Mouse (Mus musculus) embryo, embryonic 9.5 days (tissue): ENCODE measurements around the gene Gfpt1.
"Not testable (repeated sequence)": the region's sequence is repeated elsewhere in the genome, so short reads cannot be mapped to it uniquely, and the experiment has no call there.

Experiments
- DNase-seq: peaks from one replicate; pipeline ENCODE4 v3.0.0-alpha.2; 2017; ENCODE audit errors: extremely low spot score

Gfpt1 gene

DNA sequence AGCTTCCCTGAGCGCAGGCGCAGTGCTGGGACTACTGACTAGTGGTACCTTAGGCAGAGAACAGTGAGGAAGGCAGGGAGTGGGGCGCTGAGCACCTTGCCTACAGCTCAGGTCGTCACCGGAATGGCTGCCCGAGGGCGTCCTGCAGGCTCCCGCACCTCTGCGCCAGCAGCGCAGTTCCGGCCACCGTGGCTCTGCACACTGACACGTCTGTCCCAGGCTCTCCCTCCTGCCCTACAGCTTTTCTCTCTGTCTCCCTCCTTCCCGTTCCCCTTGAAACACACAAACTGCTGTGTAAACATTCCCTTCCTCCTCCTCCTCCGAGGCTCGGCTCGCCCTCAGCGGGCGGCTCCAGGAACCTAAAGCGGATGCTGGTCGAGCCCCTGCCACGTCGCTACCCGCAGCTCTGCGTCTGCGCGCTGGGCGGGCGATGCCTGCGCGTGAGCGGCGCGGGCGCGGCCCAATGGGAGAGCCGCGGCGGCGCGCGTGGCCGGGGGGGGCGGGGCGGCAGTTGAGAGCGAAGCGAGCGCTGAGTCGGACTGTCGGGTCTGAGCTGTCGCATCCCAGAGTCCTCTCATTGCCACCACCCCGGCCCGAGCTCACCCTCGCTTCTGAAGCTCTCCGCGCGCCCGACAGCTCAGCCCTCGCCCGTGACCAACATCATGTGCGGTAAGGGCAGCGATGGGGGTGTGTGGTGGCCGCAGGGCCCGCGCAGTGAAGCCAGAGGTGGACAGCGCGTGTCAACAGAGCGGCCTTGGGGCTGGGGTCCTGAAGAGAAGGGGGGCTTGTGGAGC is at the start of gene Gfpt1:
Gene Gfpt1 (plus strand): TSS at position 510 of the 794 bp plus-strand sequence.
- peak; percentile 94 for DNase-seq

DNA sequence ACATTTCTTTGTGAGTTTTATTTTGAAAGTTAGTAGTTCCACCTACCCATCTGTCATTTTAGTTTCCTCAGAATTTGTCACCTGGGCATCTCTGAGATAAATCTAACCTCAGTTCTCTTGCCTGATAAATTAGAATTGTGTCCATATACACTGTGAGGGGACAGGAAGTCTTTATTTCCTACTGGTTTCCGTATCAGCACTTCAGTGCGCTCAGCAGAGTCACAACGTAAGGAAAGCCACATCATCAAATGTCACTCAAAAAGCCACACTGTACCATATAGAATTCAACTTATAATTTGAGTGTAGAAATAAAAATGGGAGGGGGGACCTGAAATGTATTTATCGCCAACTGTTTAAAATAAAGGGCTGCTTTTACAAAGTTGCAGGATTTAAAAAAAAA is 48.4 kb upstream of the Gfpt1 start:
- DNase-seq: no peak

DNA sequence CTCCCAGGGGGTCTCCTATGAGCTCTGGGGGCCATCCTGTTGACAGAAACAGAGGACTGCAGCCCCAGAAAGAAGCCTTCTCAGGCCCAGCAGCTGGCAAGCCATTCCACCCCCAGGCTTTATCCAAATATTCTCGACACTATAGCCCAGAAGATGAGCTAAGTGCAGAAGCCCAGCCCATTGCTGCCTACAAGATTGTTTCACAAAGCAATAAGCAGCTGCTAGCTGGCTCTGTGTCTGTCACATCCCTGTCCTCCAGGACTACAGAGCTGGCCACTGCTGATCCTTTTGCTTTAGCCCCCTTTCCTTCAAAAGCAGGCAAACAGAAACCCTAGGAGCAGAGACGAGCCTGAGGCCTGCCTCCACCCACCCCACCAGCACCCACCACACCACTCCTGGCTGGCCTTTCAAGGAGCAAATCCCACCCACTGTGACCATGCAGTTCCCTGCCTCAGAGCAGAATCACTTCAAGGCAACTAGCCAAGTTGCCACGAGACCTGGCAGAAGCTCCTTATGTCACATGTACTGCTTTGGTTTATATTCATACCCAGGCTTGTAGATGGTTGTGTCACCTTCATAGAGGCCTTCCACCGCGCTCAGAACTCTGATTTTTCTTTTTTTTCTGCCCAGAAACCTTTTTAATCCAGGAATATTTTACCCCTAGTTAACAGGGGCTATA is 45.9 kb upstream of the Gfpt1 start:
- DNase-seq: no peak

DNA sequence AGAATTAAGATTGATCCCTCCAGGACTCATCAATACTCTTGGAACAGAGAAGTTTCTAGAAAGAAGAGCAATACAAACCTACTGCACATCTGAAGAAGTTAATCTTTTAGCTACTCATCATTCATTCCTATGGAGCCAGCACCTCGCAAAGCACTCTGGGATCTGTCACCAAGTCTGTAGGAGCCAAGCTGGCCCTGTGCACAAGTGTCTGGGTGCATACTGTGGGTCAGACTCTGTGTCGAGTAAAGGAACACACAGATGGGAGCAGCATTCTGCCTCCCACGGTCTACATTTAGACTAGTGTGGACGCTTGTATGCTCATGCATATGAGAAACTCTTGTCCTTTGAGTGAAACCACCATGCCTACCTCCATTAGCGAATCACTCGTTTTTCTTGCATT is 45.3 kb upstream of the Gfpt1 start:
- DNase-seq: no peak

DNA sequence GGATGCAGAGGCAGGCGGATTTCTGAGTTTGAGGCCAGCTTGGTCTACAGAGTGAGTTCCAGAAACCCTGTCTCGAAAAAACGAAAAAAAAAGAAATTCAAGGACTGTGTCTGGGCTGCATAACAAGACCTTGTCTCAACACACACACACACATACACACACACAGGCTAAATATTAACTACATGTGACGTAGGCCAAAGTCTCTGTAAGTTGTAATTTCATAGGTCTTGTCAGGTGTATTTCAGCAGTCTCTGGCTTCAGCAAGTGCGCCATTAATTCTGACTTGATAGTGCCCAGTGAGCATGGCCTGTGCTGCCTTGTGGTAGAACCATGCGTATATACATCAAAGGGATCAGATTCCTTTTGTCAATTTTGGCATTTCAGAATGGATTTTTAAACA is 40.7 kb upstream of the Gfpt1 start:
- DNase-seq: no peak

DNA sequence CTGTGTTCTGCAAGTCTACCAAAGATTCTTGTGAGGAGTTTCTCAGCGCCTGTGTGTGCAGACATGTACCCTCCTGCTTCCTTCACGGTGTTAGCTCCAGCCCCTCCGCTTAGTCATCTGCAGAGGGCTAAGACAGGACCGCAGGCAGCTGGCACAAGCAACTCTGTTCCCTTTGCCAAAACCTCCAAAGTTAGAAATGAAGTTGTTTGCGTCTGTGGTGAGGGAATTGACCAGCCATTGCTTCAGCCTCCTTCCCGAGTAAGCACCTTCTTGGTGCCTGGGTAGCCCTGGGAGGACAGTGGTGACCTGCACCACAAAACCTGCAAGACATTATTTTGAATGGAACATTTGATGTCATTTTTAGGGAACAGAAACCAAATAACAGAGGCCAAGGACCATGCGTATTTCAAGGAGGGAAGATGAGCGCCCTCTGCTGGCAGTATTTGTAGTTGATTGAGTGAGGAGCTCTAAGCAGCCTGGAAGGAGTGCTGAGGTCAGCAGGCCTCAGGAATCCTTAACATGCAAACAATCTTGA is 40.1 kb upstream of the Gfpt1 start:
- DNase-seq: peak; percentile 72

DNA sequence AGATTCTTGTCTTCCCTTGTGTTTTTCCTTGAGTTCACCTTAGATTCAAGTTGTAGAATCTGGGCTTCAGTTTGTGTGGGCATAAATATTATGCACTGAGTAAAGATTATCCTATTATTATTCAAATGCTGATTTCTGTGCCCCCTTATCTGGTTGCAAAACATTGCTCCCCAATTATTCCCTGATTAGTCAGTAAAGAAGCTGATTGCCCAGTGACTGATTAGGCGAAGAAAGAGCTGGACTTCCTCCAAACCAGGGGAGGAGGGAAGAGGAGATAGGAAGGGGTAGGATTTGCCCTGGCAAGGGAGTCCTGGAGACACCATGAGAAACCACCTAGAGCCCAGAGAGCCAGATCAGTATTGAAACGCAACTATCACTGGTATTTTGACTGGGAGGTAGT is 38.5 kb upstream of the Gfpt1 start:
- no peak for DNase-seq

DNA sequence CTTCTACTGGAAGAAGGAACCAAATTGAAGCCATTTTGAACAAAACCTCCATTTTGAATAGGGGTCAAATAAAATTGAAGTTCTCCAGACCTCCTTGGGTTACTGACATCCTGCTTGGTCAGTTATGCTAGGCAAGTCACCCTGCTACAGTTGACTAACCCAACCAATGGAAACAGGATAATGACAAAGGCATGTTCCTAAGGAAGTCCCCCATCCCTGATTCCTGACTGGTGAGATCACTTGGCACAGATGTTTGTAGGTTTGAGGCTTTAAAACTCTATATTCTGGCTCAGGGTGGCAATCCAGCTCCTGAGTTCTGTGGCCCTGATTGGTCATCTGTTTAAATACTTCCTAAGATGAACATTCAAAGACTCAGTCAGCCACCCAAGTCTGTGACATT is 37.1 kb upstream of the Gfpt1 start:
- DNase-seq: no peak

DNA sequence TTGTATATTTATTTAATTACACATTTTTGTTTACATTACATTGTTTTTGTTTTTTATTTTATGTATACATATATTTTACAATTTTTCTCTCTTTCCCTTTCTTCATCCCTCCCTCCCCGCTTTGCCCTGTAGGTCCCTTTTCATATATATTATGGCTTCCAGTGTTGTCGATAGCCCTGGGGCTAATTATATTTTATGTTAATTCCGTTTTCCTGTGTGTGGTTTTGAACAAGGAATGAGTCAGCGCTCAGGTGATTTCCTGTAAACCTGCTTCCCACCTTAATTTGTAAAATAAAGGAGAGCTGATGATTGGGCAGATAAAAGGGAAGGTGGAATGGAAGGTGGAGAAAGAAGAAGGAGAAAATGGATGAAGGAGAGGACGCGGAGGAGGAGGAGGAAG is 33.8 kb upstream of the Gfpt1 start, which contains the start of gene Nfu1:
Gene Nfu1 (plus strand): TSS at position 350 of the 400 bp plus-strand sequence.
- no peak for DNase-seq

DNA sequence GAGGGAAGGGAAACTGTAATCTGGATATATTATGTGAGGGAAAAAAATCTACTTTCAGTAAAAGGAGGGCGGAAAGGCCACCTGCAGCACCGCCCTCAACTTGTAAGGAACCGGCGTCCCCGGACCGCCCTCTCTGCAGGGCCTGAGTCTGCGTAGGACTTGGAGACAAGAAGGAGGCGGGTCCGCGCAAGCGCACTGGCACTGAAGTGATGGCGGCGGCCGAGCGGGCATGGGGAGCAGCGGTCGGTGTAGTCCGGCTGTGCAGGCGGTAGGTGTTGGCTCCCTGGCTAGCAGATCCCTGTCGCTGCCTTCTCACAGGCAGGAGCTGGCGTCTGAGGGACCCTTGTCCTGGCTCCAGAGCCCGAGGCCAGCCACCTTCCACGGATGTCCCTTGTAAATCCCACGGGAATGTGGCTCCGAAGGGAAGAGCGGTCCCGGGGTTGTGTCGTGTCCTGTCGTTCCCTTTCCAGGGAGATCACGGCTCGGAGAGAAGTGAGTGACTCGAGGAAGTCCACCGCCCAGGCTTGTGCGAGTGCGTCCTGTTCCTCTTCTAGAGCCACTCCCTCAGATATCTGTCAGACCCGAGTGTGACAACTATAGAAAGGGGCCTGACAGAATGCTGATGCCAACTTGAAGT is 32.8 kb upstream of the Gfpt1 start:
- DNase-seq: peak; percentile 90

DNA sequence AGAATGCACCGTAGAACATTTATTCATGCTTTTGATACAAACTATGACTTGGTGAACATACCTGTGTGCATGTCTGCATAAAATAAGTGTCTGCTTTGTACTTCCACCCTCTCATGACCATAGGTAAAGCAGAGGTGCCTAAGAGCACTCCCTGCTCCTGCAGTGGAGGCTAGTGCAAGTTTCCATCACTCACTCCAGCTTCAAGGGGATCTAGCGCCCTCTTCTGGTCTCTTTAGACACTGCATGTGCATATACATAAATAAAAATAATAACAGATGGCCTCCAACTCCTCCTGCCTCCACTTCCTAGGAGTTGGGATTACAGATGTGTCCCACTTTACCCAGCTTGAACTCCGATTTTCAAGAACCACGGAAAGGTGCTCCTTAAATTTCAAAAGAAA is 25.7 kb upstream of the Gfpt1 start:
- peak; percentile 23 for DNase-seq

DNA sequence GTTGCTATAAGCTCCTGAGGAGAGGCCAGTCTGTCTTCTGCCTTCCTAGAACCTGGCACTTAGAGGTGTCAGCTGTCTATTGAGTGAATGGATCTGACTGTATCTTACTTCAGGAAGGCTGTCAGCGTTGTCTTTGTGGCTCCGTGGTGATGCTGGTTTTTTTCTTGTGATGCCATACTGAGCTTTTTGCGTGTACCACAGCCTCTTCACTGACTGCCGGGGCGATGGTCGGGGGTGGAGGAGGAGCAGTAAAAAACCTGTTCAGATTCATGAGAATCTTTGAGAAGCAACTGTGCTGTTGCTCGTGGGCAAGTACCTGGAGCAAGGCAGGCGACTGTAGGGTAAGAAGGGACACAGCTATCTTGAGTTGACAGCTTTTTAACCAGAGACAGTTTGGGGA is 23.8 kb upstream of the Gfpt1 start:
- DNase-seq: no peak

DNA sequence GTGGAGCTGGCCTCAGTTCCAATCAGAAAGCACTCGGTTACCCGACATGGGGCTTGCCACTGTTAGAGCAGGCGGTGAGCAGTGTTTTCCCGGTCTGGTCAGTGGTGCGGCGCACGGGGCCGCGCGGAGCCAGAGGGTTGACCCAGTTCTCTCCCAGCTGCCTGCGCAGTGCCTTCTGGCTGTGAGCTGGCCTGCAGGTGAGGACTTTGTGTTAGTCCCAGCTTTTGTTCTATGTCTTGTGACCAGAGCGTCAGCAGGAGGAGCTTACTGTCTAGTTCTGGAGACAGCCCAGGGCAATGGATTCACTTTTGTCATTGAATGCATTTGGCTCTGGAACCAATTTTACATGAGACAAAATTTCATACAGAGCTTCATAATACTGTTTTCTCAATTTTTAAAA is 20.9 kb upstream of the Gfpt1 start:
- no peak for DNase-seq

DNA sequence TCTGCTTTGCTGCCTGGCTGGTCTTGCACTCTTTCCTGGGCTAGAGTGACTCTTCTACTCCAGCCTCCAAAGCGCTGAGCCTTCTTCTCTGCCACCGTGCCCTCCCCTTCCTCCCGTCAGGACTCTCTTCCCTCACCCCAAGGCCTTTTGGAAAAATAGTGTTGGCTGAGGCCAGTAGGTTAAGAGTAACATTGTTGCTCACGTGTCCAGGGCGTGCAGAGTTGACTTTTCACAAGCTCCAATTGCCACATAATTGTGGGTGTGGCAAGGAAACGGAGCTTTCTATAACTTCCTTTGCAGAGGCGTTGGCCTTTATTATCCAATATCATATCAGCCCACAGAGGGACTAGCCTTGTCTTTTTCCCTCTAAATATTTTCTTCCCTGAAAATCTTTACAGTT is 15.7 kb upstream of the Gfpt1 start:
- no peak for DNase-seq

DNA sequence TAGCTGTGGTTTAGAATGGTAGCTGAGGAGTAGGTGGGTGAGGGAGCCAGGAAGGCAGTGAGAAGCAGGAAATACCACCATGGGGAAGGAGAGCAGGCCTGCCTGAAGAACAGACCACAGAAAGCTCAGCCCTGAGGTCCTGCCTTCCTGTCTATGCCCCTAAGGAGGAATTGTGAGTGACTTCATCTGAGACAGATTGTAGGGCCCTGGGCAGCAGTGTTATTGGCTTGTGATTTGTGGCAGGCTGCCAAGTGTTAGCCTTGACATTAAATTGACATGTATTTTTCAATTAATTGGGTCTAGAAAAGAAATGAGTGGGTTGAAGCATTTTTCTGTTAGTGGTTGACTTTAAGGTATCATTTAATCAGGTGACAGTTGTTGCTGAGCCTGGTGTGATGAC is 13.8 kb upstream of the Gfpt1 start:
- DNase-seq: no peak

DNA sequence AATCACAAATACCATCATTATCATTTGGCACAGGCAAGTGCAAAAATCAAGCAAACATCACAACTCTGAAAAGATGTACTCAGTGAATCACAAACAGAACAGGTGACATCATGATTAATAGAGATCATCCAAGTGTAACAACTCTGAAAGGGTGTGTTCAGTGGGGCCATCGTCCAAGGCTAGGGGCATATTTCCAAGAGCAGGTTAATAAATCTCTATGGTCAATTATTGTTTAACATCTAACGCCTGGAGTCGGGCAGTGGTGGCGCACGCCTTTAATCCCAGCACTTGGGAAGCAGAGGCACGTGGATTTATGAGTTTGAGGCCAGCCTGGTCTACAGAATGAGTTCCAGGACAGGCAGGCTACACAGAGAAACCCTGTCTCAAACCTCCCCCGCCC is 11.3 kb upstream of the Gfpt1 start:
- DNase-seq: not testable (repeated sequence)

DNA sequence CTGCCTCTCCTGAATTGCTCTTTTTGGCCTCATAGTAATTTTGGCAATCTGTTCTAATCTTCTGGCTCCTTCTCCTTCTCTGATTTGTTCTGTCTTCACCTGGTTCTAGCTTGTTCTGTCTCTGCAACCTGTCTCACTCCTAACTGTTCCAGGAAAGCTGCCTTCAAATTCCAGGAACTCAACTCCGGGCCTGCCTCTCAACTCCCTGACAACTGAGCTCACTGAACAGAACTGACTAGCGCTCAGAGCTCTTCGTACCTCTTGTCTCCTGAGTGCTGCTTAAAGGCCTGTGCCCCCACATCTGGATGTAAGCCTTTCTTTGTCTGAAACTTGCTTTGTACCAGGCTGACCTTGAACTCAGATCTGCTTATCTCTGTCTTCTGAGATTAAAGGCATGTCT is 10.2 kb upstream of the Gfpt1 start:
- no peak for DNase-seq

DNA sequence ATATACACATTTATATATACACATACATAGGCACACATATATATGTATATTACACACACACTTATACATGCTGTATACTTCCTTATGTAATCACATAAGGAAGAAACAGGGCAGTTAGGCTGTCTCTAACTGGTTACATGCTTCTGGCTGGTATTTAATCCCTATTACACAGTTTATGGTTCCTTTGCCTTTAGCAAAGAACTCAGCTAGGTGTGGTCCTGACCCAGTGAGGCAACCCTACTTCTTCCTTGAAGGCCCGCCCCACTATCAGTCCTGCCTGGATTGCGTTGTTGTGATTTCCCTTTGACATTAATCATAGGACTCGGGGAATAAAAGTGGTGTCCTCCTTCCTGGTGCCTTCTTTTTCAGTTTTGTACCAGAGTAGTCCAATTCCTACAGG is 8.3 kb upstream of the Gfpt1 start:
- no peak for DNase-seq

DNA sequence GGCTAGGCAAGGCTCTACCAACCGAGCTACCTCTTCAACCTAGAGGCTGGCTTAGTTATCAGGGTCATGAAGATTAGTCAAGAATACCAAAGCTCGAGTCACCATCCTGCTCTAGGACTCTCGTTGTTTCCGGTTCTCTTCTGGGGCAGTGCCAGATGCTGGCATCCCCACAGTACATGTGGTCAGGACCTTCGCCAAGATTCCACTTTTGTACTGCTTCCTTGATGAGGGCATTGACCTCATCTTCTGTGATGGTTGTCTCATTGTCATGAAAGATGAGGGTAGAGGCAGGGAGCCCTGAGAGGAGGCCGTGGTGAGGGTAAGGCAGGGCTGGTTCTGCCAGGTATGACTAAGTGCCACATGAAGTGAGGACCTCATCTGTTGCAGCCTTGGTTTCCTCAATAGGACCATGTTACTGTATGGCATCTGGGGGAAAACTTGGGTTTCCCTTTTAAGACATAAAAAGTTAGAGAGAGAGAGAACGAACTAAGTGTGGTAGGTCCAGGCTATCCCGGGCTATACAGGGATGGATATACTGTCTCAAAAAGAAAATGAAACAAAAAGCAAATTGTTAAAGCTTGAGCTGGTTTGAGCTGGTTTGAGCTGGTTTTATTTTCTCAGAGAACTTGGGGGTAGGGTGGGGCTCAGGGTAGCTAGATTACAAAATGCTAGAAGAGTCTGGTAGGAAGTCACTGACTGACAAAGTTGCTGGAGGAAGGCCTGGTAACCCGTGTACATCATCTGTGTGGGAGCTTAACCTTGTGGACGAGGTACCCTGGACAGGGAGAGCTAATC is 4.6 kb upstream of the Gfpt1 start:
- no peak for DNase-seq

DNA sequence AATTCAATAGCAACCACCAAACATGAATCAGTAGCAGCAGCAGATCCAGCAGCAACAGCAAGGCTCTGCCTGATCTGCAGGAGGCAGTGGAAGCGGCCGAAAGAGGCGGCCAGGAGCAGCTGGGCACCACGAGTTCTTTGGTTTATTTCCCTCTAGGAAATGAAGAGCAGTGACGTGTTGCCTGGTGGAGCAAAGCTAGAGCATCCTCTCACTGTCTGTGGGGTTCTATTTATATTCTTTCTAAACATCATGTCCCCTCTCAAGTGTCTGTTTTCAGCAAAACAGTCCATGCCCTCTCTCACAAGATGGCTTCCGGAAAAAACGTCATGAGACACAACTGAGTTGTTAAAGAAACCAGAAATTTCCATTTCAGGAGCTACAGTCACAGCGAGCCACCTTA is 3.5 kb upstream of the Gfpt1 start:
- DNase-seq: no peak

DNA sequence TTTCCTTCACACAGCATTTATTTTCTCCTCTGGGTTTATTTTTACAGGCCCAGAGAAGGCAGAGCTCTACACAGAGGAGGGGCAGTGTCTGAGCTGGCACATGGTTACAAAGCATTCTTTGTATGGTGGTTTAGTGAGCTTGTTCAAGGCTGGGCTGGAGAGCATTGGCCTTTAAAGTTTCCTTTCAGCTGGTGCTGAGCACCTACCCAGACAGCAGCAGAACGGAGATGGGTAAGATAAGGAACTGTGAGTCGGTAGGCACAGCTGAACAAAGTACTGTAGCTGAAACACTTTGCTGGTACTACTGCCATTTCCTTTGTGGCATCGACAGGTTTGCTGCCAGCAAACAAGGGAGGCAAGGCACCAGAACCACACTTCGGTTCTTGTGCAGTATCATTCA is 1.7 kb upstream of the Gfpt1 start:
- no peak for DNase-seq

DNA sequence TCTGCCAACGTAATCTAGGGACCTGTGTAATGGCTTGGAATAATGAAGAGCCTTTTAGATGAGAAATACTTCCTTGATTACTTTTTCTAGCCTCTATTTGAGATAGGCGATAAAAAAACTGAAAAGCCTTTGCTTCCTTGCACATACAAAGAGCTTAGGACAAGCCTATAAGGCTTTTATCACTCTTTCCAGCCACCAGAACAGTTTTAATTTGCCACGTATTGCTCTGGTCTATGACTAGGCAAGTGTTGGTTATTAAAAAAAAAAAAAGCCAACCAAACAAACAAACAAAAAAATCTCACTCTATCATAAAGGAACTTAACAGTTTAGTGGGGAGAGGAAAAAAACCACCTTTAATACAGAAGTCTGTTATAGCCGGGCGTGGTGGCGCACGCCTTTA is 1.2 kb upstream of the Gfpt1 start:
- no peak for DNase-seq
